Mouse (Mus musculus) midbrain, embryonic 14.5 days (tissue): ENCODE measurements around the gene Ift88. TPM values are rescaled to one million over a fixed set of nuclear protein-coding genes. Genes with fewer than 3 reads are reported as not detected.

Experiments used
- ATAC-seq: fragments of 200-750 bp; cut with Nextera tagmentation; 2 replicates; pipeline ENCODE4 v1.8.0; 2017; ENCODE audit warnings: moderate number of reproducible peaks, moderate library complexity; ENCODE audit not compliant: low FRiP score, low TSS enrichment
- DNase-seq: peaks from one replicate; pipeline ENCODE4 v3.0.0-alpha.2; 2015
- H3K27ac ChIP-seq: fragments of 300-500 bp; sonication (generic); replicated peaks from 2 replicates; pipeline ENCODE4 v1.5.1; 2014; ENCODE audit warnings: mild to moderate bottlenecking, low read depth, low read length, moderate library complexity
- H3K27me3 ChIP-seq: fragments of 300-500 bp; sonication (generic); 2 replicates; pipeline ENCODE4 v1.6.1; 2014; ENCODE audit warnings: low read length, control low read depth, mixed read lengths; ENCODE audit not compliant: control insufficient read depth, insufficient read depth
- H3K36me3 ChIP-seq: fragments of 300-500 bp; sonication (generic); 2 replicates; pipeline ENCODE4 v1.6.1; 2014; ENCODE audit warnings: low read length, control low read depth; ENCODE audit not compliant: control insufficient read depth, insufficient read depth
- H3K4me1 ChIP-seq: fragments of 300-500 bp; sonication (generic); 2 replicates; pipeline ENCODE4 v1.6.1; 2014; ENCODE audit warnings: mild to moderate bottlenecking, antibody characterized with exemption, low read length, control low read depth; ENCODE audit not compliant: control insufficient read depth, insufficient read depth
- H3K4me2 ChIP-seq: fragments of 300-500 bp; sonication (generic); 2 replicates; pipeline ENCODE4 v1.6.1; 2014; ENCODE audit warnings: mild to moderate bottlenecking, low read length, moderate library complexity
- H3K4me3 ChIP-seq: fragments of 300-500 bp; sonication (generic); replicated peaks from 2 replicates; pipeline ENCODE4 v1.5.1; 2014; ENCODE audit warnings: low read depth, low read length
- H3K9ac ChIP-seq: fragments of 300-500 bp; sonication (generic); replicated peaks from 2 replicates; pipeline ENCODE4 v1.6.1; 2014; ENCODE audit warnings: mild to moderate bottlenecking, low read length, moderate library complexity
- H3K9me3 ChIP-seq: fragments of 300-500 bp; sonication (generic); 2 replicates; pipeline ENCODE4 v1.6.1; 2016; ENCODE audit warnings: low read length, control low read depth, mixed read lengths; ENCODE audit not compliant: control insufficient read depth
- WGBS: fragments of 180-500 bp; shearing (Covaris S2); extraction: QIAGEN DNeasy Blood & Tissue Kit; methylation state at CpG from one replicate; pipeline ENCODE4 v1.1.7; 2014; 5-methylcytosine and 5-hydroxymethylcytosine counted together
- polyA plus RNA-seq: library from polyadenylated mRNA; unstranded; fragments of >200 nt; fragmentation: Nextera tagmentation; extraction: Ambion mirVana; gene quantifications from 2 replicates; pipeline ENCODE4 v1.2.1, GENCODE M21; 2014

Gene Ift88
- polyA plus RNA-seq, 1 experiment from 2014 or later, result 20.7 TPM

GRCm38 (mm10) chr14:57537261-57538015 lies 113.6 kb downstream of the Ift88 start:
- peak; percentile 46 for DNase-seq
- 5% methylated on average over 16 of the region's 16 CpGs for WGBS
- Histone ChIP-seq H3K4me1 (peaks cover 24% of the 10 kb centered on the region), H3K9ac (no peak overlapping the region), H3K9me3 (no peaks in the 10 kb centered on the region), H3K27ac (no peak overlapping the region), H3K4me3 (no peak overlapping the region), H3K36me3 (no peaks in the 10 kb centered on the region), H3K27me3 (no peaks in the 10 kb centered on the region), H3K4me2 (0 out of 2 replicates have a peak overlapping the region, but pooled peaks have one; percentile 5)
- ATAC-seq, result no peak

GRCm38 (mm10) chr14:57540683-57541082 lies 116.8 kb downstream of the Ift88 start:
- no peaks in the 10 kb centered on the region for H3K9me3 ChIP-seq
- H3K36me3 ChIP-seq, result peaks cover 6% of the 10 kb centered on the region
- ATAC-seq, result no peak
- H3K4me3 ChIP-seq, result no peak overlapping the region
- WGBS, result 92% methylated on average over 11 of the region's 11 CpGs
- peaks cover 8% of the 10 kb centered on the region for H3K4me1 ChIP-seq
- H3K9ac ChIP-seq, result no peak overlapping the region
- no peak overlapping the region for H3K4me2 ChIP-seq
- H3K27ac ChIP-seq, result no peak overlapping the region
- DNase-seq, result no peak
- no peaks in the 10 kb centered on the region for H3K27me3 ChIP-seq

GRCm38 (mm10) chr14:57542231-57542630 lies 118.4 kb downstream of the Ift88 start:
- DNase-seq, result no peak
- H3K4me2 ChIP-seq, result peak overlapping the region; percentile 27
- WGBS, result 44% methylated on average over 34 of the region's 34 CpGs
- no peak overlapping the region for H3K4me3 ChIP-seq
- no peaks in the 10 kb centered on the region for H3K9me3 ChIP-seq
- H3K36me3 ChIP-seq, result peaks cover 6% of the 10 kb centered on the region
- no peaks in the 10 kb centered on the region for H3K27me3 ChIP-seq
- no peak for ATAC-seq
- H3K4me1 ChIP-seq, result peaks cover 8% of the 10 kb centered on the region
- no peak overlapping the region for H3K9ac ChIP-seq
- no peak overlapping the region for H3K27ac ChIP-seq

DNA sequence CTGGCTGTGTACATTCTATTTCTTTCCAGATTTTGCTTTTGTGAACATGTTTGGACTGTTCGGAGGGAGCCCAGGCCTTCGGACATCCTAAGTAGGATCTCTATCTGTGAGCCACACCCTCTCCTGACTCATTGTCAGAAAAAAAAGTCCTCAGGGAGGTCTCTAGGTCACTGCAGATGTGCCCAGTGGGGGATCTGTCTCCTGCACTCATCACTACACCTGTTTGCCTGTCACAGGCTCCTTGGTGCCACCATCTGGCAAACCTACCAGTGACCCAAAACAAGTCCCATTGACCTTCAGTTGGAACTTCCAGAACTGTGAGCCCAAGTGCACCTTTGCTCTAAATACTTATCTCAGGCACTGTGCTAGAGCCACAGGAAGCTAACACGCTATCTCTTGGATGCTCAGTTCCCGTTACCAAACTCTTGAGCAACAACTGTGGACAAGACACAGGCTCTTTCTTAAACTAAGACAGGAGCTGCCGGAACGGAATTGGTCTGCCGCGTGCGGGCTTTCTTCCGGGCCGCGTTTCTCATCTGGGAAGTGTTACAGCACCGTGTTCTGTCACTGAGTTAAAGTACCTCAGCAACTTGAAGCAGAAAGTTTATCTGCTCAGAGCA lies 119.7 kb downstream of the Ift88 start:
- WGBS, result 93% methylated on average over 13 of the region's 13 CpGs
- Histone ChIP-seq H3K27ac (no peak overlapping the region), H3K4me1 (no peaks in the 10 kb centered on the region), H3K27me3 (no peaks in the 10 kb centered on the region), H3K4me2 (no peak overlapping the region), H3K36me3 (peaks cover 6% of the 10 kb centered on the region), H3K9ac (no peak overlapping the region), H3K4me3 (no peak overlapping the region), H3K9me3 (no peaks in the 10 kb centered on the region)
- DNase-seq, result no peak
- no peak for ATAC-seq

- no peaks in the 10 kb centered on the region for H3K27me3 ChIP-seq
- H3K9me3 ChIP-seq, result no peaks in the 10 kb centered on the region
- H3K36me3 ChIP-seq, result peaks cover 25% of the 10 kb centered on the region
- H3K27ac ChIP-seq, result no peak overlapping the region
- no peak overlapping the region for H3K9ac ChIP-seq
- 86% methylated on average over 17 of the region's 17 CpGs for WGBS
- H3K4me2 ChIP-seq, result no peak overlapping the region
- ATAC-seq (no peak), DNase-seq (no peak)
- no peak overlapping the region for H3K4me3 ChIP-seq
- no peaks in the 10 kb centered on the region for H3K4me1 ChIP-seq
Observed at GRCm38 (mm10) chr14:57545526-57545925, 121.7 kb downstream of the Ift88 start.

GRCm38 (mm10) chr14:57546131-57546530 lies 122.3 kb downstream of the Ift88 start:
- Histone ChIP-seq H3K36me3 (peaks cover 25% of the 10 kb centered on the region), H3K27me3 (no peaks in the 10 kb centered on the region), H3K4me2 (no peak overlapping the region), H3K9me3 (no peaks in the 10 kb centered on the region), H3K4me3 (no peak overlapping the region), H3K9ac (no peak overlapping the region), H3K4me1 (no peaks in the 10 kb centered on the region), H3K27ac (no peak overlapping the region)
- DNase-seq, result no peak
- 90% methylated on average over 8 of the region's 8 CpGs for WGBS
- no peak for ATAC-seq

GRCm38 (mm10) chr14:57546557-57547021 lies 122.7 kb downstream of the Ift88 start:
- ATAC-seq, result no peak
- no peak overlapping the region for H3K9ac ChIP-seq
- no peak overlapping the region for H3K27ac ChIP-seq
- H3K9me3 ChIP-seq, result no peaks in the 10 kb centered on the region
- DNase-seq, result no peak
- 31% methylated on average over 13 of the region's 13 CpGs for WGBS
- no peak overlapping the region for H3K4me2 ChIP-seq
- H3K4me3 ChIP-seq, result no peak overlapping the region
- no peaks in the 10 kb centered on the region for H3K27me3 ChIP-seq
- H3K36me3 ChIP-seq, result peaks cover 25% of the 10 kb centered on the region
- H3K4me1 ChIP-seq, result no peaks in the 10 kb centered on the region

DNA sequence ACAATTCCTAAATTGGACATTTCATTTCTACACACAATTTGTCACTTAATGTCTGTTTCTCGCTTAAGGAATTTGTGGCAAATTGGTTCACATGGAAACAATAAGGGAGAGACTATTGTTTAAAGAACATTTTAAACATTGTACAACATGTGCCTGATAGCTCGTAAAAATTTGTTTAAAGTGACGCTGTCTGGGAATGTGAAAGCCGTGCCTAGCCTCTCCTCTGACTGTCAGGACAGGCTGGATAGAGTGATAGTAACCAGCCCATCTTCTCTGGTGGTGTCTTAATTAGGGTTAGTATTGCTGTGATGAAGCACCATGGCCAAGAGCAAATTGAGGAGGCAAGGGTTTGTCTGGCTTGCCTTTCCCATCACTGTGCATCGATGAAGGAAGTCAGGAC lies 123.2 kb downstream of the Ift88 start:
- no peak for ATAC-seq
- no peak for DNase-seq
- no peak overlapping the region for H3K9ac ChIP-seq
- no peaks in the 10 kb centered on the region for H3K9me3 ChIP-seq
- peaks cover 25% of the 10 kb centered on the region for H3K36me3 ChIP-seq
- H3K4me2 ChIP-seq, result no peak overlapping the region
- H3K4me3 ChIP-seq, result no peak overlapping the region
- H3K4me1 ChIP-seq, result no peaks in the 10 kb centered on the region
- 88% methylated on average over 5 of the region's 5 CpGs for WGBS
- no peaks in the 10 kb centered on the region for H3K27me3 ChIP-seq
- no peak overlapping the region for H3K27ac ChIP-seq

- no peak for ATAC-seq
- no peaks in the 10 kb centered on the region for H3K27me3 ChIP-seq
- no peak overlapping the region for H3K9ac ChIP-seq
- H3K27ac ChIP-seq, result no peak overlapping the region
- H3K9me3 ChIP-seq, result no peaks in the 10 kb centered on the region
- H3K36me3 ChIP-seq, result peaks cover 22% of the 10 kb centered on the region
- no peak overlapping the region for H3K4me3 ChIP-seq
- H3K4me1 ChIP-seq, result no peaks in the 10 kb centered on the region
- no peak for DNase-seq
- no peak overlapping the region for H3K4me2 ChIP-seq
Observed at GRCm38 (mm10) chr14:57552945-57553344, 129.1 kb downstream of the Ift88 start.
